Mouse (Mus musculus) CD4-positive helper T cell, adult 2 months (primary cell): Measurements from ENCODE around the gene Dagla.

ENCODE experiments used
- DNase-seq: peaks from one replicate; pipeline ENCODE4 v3.0.0-alpha.2; 2012; ENCODE audit warnings: low read depth, missing footprints, low spot score

The Dagla gene

GRCm38 (mm10) chr19:10307941-10308340 lies 3.3 kb upstream of the Dagla start:
- no peak for DNase-seq

- DNase-seq = no peak
Observed at GRCm38 (mm10) chr19:10307351-10307750, 2.7 kb upstream of the Dagla start.

- DNase-seq = no peak
Observed at GRCm38 (mm10) chr19:10306521-10307243, 2.0 kb upstream of the Dagla start.

GRCm38 (mm10) chr19:10305640-10306039 lies 963 bp upstream of the Dagla start:
- peak; percentile 52 for DNase-seq

- DNase-seq = peak; percentile 6
Observed at GRCm38 (mm10) chr19:10304395-10304794, 282 bp downstream of the Dagla start.

- DNase-seq = no peak
Observed at GRCm38 (mm10) chr19:10302852-10303251, 1.8 kb downstream of the Dagla start.

GRCm38 (mm10) chr19:10301866-10302356 lies 2.8 kb downstream of the Dagla start:
- DNase-seq = no peak

- DNase-seq = no peak
Observed at GRCm38 (mm10) chr19:10301263-10301662, 3.4 kb downstream of the Dagla start.

- DNase-seq = no peak
Observed at GRCm38 (mm10) chr19:10300809-10301208, 3.9 kb downstream of the Dagla start.

- no peak for DNase-seq
Observed at GRCm38 (mm10) chr19:10298268-10298667, 6.4 kb downstream of the Dagla start.

GRCm38 (mm10) chr19:10297041-10297503 lies 7.6 kb downstream of the Dagla start:
- no peak for DNase-seq

GRCm38 (mm10) chr19:10296306-10296705 lies 8.4 kb downstream of the Dagla start:
- no peak for DNase-seq

- no peak for DNase-seq
Observed at GRCm38 (mm10) chr19:10294631-10295562, 9.8 kb downstream of the Dagla start.

- DNase-seq = no peak
Observed at GRCm38 (mm10) chr19:10293987-10294386, 10.7 kb downstream of the Dagla start.

GRCm38 (mm10) chr19:10291896-10292490 lies 12.7 kb downstream of the Dagla start:
- DNase-seq = no peak

GRCm38 (mm10) chr19:10290153-10290945 lies 14.3 kb downstream of the Dagla start:
- DNase-seq = no peak

GRCm38 (mm10) chr19:10289609-10290150 lies 15.0 kb downstream of the Dagla start:
- DNase-seq = no peak

- no peak for DNase-seq
Observed at GRCm38 (mm10) chr19:10288125-10289040, 16.3 kb downstream of the Dagla start.

- no peak for DNase-seq
Observed at GRCm38 (mm10) chr19:10286458-10286872, 18.2 kb downstream of the Dagla start.
